Mouse (Mus musculus): ENCODE data around the gene Frmd4b.

DNA sequence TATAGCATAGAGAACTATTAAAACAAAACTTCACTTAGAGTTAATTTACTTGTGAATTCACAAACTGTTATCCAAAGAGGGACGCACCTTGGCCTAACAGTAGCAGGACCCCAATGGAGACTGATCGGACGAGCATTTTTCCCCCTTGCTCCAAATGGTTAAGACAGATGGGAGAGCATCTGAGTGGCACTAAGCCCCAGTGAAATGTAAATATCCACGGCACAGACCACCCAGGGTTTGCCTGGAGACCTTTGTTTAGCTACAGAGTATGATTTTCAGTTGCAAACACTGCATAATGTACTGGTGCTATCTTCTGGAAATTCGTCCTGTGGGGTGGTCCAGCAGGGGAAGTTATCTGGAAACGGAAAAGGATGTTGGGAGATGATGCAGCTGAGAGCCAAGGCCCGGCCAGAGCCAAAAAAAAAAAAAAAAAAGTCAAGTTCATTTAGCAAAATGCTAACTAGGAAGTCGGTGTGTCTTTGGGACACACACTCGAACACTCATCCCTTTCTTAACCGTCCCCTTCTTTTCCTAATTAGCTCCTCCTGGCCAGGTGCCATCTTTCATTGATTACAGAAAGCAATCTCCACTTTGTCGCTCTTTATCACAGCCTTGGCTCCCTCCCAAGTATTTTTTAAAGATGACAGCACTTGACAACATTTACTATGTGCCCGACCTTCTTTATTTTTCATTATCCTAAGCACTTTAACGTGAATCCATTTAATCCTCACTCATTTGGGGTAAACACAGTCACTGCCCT lies 95.9 kb downstream of the Frmd4b start:
- no peak for TF ChIP-seq CTCF (IDR thresholded peaks at IDR 0.05; ENCODE audit: control insufficient read depth, insufficient read depth, low read length)
- TF ChIP-seq POLR2A (IDR thresholded peaks at IDR 0.05; ENCODE audit: borderline replicate concordance, control insufficient read depth, low read depth, low read length): no peak

All from bone marrow, adult 2 months (tissue).